Mouse (Mus musculus): ENCODE measurements around the gene Itpr2.
"Not testable (repeated sequence)": the region's sequence is repeated elsewhere in the genome, so short reads cannot be mapped to it uniquely, and the experiment has no call there.

Itpr2 gene

GRCm38 (mm10) chr6:146464645-146465042, 37.4 kb downstream of the Itpr2 start:
- DNase-seq = not testable (repeated sequence)

- DNase-seq = no peak
Measured at GRCm38 (mm10) chr6:146464014-146464644, 37.9 kb downstream of the Itpr2 start.

GRCm38 (mm10) chr6:146460936-146461335, 41.1 kb downstream of the Itpr2 start:
- no peak for DNase-seq

- no peak for DNase-seq
Measured at GRCm38 (mm10) chr6:146458436-146458835, 43.6 kb downstream of the Itpr2 start.

- DNase-seq = no peak
Measured at GRCm38 (mm10) chr6:146456741-146457140, 45.3 kb downstream of the Itpr2 start.

GRCm38 (mm10) chr6:146454520-146455511, 47.2 kb downstream of the Itpr2 start:
- no peak for DNase-seq

GRCm38 (mm10) chr6:146452474-146452873, 49.5 kb downstream of the Itpr2 start:
- no peak for DNase-seq

- no peak for DNase-seq
Measured at GRCm38 (mm10) chr6:146446032-146446704, 55.9 kb downstream of the Itpr2 start.

- no peak for DNase-seq
Measured at GRCm38 (mm10) chr6:146439826-146440225, 62.2 kb downstream of the Itpr2 start.

GRCm38 (mm10) chr6:146439071-146439818, 62.8 kb downstream of the Itpr2 start:
- no peak for DNase-seq

GRCm38 (mm10) chr6:146438057-146438456, 64.0 kb downstream of the Itpr2 start:
- no peak for DNase-seq

GRCm38 (mm10) chr6:146436916-146437496, 65.0 kb downstream of the Itpr2 start:
- no peak for DNase-seq

- DNase-seq = no peak
Measured at GRCm38 (mm10) chr6:146434217-146434616, 67.8 kb downstream of the Itpr2 start.

- DNase-seq = no peak
Measured at GRCm38 (mm10) chr6:146432218-146432865, 69.7 kb downstream of the Itpr2 start.

- no peak for DNase-seq
Measured at GRCm38 (mm10) chr6:146431777-146432176, 70.2 kb downstream of the Itpr2 start.

GRCm38 (mm10) chr6:146429694-146430380, 72.2 kb downstream of the Itpr2 start:
- peak; percentile 43 to 58 for DNase-seq

GRCm38 (mm10) chr6:146424778-146425177, 77.2 kb downstream of the Itpr2 start:
- DNase-seq = no peak

- DNase-seq = no peak
Measured at GRCm38 (mm10) chr6:146424326-146424725, 77.7 kb downstream of the Itpr2 start.

GRCm38 (mm10) chr6:146420718-146421117, 81.3 kb downstream of the Itpr2 start:
- DNase-seq = no peak

GRCm38 (mm10) chr6:146416461-146416860, 85.6 kb downstream of the Itpr2 start:
- DNase-seq = no peak

GRCm38 (mm10) chr6:146414094-146414493, 87.9 kb downstream of the Itpr2 start:
- no peak for DNase-seq

Measured in lung, postnatal 4 days (tissue).